Mouse (Mus musculus): ENCODE data around the gene Edn2.
A peak's percentile ranks its signal among the peaks of the same experiment; 100 is the strongest.

DNA sequence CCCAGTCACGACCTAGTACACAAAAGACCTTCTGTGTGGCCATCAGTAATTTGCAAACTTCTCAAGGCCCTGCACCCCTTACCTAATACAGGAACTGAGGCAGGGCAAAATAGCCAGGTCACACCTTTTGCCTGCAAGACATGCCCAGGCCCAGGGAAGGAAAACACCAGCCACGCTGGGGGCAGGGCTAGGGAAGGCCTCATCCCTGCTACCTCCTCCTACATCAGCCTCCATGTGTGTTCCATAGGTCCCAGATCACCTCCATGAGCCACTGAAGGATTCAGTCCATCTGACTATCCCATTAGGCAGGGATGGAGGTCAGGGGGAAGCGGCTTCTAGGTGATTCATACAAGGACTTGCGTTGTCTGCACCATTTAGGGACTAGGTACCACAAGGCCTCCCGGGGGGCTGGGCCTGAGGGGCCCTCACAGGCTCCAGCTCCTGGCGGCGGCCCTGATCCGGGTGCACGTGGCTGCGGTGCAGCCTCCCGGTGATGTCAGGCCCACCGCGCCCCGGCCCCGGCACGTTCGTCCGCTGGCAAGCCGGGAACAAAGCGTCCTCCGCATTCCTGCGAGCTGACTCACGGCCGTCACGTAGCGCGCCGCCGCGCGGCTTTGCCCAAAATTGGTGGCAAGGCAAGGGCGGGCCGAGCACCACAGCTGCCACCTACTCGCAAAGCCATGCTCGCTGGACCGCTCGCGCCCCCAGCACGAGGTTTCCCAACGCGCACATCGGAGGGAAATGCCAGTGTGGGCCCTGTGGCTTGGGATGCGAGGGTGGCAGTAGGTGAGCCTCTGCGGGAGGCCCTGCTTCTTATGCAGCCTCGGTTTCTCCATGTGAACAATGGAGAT, 12.5 kb upstream of the Edn2 start:
- TF ChIP-seq CTCF (IDR thresholded peaks at IDR 0.05; ENCODE audit: low read depth) (peak; percentile 16; the same call in 1 of the 2 replicates), EP300 (IDR thresholded peaks at IDR 0.05; ENCODE audit: low read depth) (peak; percentile 97)

Data from heart, postnatal 0 days (tissue).